Mouse (Mus musculus) liver, embryonic 15.5 days (tissue): ENCODE measurements at regions not wholly inside any gene's neighbourhood (a gene's known extent, or its start where the extent isn't known, plus 50 kb on each side); places are given as distances from the start of the nearest gene placed in this dataset.
A peak's percentile ranks its signal among the peaks of the same experiment; 100 is the strongest.

ENCODE experiments used
- ATAC-seq: fragments of 200-750 bp; cut with Nextera tagmentation; 2 replicates; pipeline ENCODE4 v1.8.0; 2017; ENCODE audit warnings: moderate number of reproducible peaks, mild to moderate bottlenecking, moderate library complexity; ENCODE audit not compliant: insufficient read depth
- H3K27ac ChIP-seq: fragments of 300-500 bp; sonication (generic); replicated peaks from 2 replicates; pipeline ENCODE4 v1.5.1; 2015; ENCODE audit warnings: mild to moderate bottlenecking, inconsistent platforms
- H3K27me3 ChIP-seq: fragments of 300-500 bp; sonication (generic); 2 replicates; pipeline ENCODE4 v1.6.1; 2015; ENCODE audit warnings: mild to moderate bottlenecking, inconsistent platforms
- H3K36me3 ChIP-seq: fragments of 300-500 bp; sonication (generic); replicated peaks from 2 replicates; pipeline ENCODE4 v1.6.1; 2015; ENCODE audit warnings: moderate library complexity, mild to moderate bottlenecking, inconsistent platforms
- H3K4me1 ChIP-seq: fragments of 300-500 bp; sonication (generic); replicated peaks from 2 replicates; pipeline ENCODE4 v1.6.1; 2015; ENCODE audit warnings: inconsistent platforms
- H3K4me2 ChIP-seq: fragments of 300-500 bp; sonication (generic); 2 replicates; pipeline ENCODE4 v1.6.1; 2015; ENCODE audit warnings: moderate library complexity, mild to moderate bottlenecking, inconsistent platforms
- H3K4me3 ChIP-seq: fragments of 300-500 bp; sonication (generic); replicated peaks from 2 replicates; pipeline ENCODE4 v1.5.1; 2015; ENCODE audit warnings: mild to moderate bottlenecking, inconsistent platforms
- H3K9ac ChIP-seq: fragments of 300-500 bp; sonication (generic); 2 replicates; pipeline ENCODE4 v1.6.1; 2015; ENCODE audit warnings: moderate library complexity, mild to moderate bottlenecking, inconsistent platforms
- H3K9me3 ChIP-seq: fragments of 300-500 bp; sonication (generic); replicated peaks from 2 replicates; pipeline ENCODE4 v1.6.1; 2016; ENCODE audit warnings: inconsistent platforms
- WGBS: fragments of 180-500 bp; shearing (Covaris S2); methylation state at CpG from one replicate; pipeline ENCODE4 v1.1.7; 2015; ENCODE audit warnings: mixed read lengths; ENCODE audit not compliant: insufficient replicate concordance; 5-methylcytosine and 5-hydroxymethylcytosine counted together

- Histone ChIP-seq H3K4me3 (peak overlapping the region; percentile 30), H3K9me3 (no peaks in the 10 kb centered on the region), H3K27me3 (no peaks in the 10 kb centered on the region), H3K9ac (no peak overlapping the region), H3K36me3 (no peaks in the 10 kb centered on the region), H3K4me2 (peak overlapping the region; percentile 57), H3K4me1 (peaks cover 27% of the 10 kb centered on the region), H3K27ac (no peak overlapping the region)
- ATAC-seq: no peak
- 2% methylated on average over 13 of the region's 13 CpGs for WGBS
These were observed 199.7 kb downstream of the Pten start for GRCm38 (mm10) chr19:32956916-32957558.

GRCm38 (mm10) chr19:32958276-32958675, 201.0 kb downstream of the Pten start:
- no peak overlapping the region for H3K4me2 ChIP-seq
- no peak overlapping the region for H3K27ac ChIP-seq
- no peaks in the 10 kb centered on the region for H3K9me3 ChIP-seq
- WGBS: 75% methylated on average over 4 of the region's 4 CpGs
- no peaks in the 10 kb centered on the region for H3K27me3 ChIP-seq
- no peak overlapping the region for H3K4me3 ChIP-seq
- no peak for ATAC-seq
- no peaks in the 10 kb centered on the region for H3K36me3 ChIP-seq
- H3K4me1 ChIP-seq: peaks cover 29% of the 10 kb centered on the region
- H3K9ac ChIP-seq: no peak overlapping the region

GRCm38 (mm10) chr19:32958791-32959190, 201.5 kb downstream of the Pten start:
- Histone ChIP-seq H3K27me3 (no peaks in the 10 kb centered on the region), H3K36me3 (no peaks in the 10 kb centered on the region), H3K4me2 (no peak overlapping the region), H3K9me3 (no peaks in the 10 kb centered on the region), H3K4me3 (no peak overlapping the region), H3K9ac (no peak overlapping the region), H3K4me1 (peaks cover 29% of the 10 kb centered on the region), H3K27ac (no peak overlapping the region)
- 74% methylated on average over 4 of the region's 4 CpGs for WGBS
- no peak for ATAC-seq

- Histone ChIP-seq H3K4me2 (peak overlapping the region; percentile 50), H3K4me1 (peaks cover 29% of the 10 kb centered on the region), H3K27me3 (no peaks in the 10 kb centered on the region), H3K9ac (no peak overlapping the region), H3K27ac (0 out of 2 replicates have a peak overlapping the region, but pooled peaks have one; percentile 54), H3K4me3 (peak overlapping the region; percentile 35; the same call in 1 of the 2 replicates), H3K36me3 (no peaks in the 10 kb centered on the region), H3K9me3 (no peaks in the 10 kb centered on the region)
- WGBS: 46% methylated on average over 5 of the region's 5 CpGs
- peak; percentile 56 for ATAC-seq
These were observed 202.5 kb downstream of the Pten start for GRCm38 (mm10) chr19:32959844-32960195.

- Histone ChIP-seq H3K27ac (peak overlapping the region; percentile 54; the same call in 1 of the 2 replicates), H3K9ac (no peak overlapping the region), H3K4me3 (peak overlapping the region; percentile 35)
These were observed 203.1 kb downstream of the Pten start for GRCm38 (mm10) chr19:32960196-32960947.

GRCm38 (mm10) chr19:32961525-32961924, 204.2 kb downstream of the Pten start:
- no peak overlapping the region for H3K4me3 ChIP-seq
- WGBS: 13% methylated on average over 5 of the region's 5 CpGs
- peaks cover 22% of the 10 kb centered on the region for H3K4me1 ChIP-seq
- no peaks in the 10 kb centered on the region for H3K36me3 ChIP-seq
- no peak overlapping the region for H3K4me2 ChIP-seq
- ATAC-seq: no peak
- no peaks in the 10 kb centered on the region for H3K9me3 ChIP-seq
- no peak overlapping the region for H3K27ac ChIP-seq
- H3K27me3 ChIP-seq: no peaks in the 10 kb centered on the region
- no peak overlapping the region for H3K9ac ChIP-seq

More at GRCm38 (mm10) chr19:32960196-32960947, 203.1 kb downstream of the Pten start:
- WGBS: 26% methylated on average over 9 of the region's 9 CpGs
- peaks cover 29% of the 10 kb centered on the region for H3K4me1 ChIP-seq
- H3K36me3 ChIP-seq: no peaks in the 10 kb centered on the region
- H3K4me2 ChIP-seq: peak overlapping the region; percentile 50
- H3K9me3 ChIP-seq: no peaks in the 10 kb centered on the region
- peak; percentile 33; the same call in 1 of the 2 replicates for ATAC-seq
- H3K27me3 ChIP-seq: no peaks in the 10 kb centered on the region

- ATAC-seq: no peak
- Histone ChIP-seq H3K9ac (no peak overlapping the region), H3K4me2 (no peak overlapping the region), H3K4me3 (no peak overlapping the region), H3K36me3 (no peaks in the 10 kb centered on the region), H3K27ac (no peak overlapping the region), H3K4me1 (peaks cover 13% of the 10 kb centered on the region), H3K27me3 (no peaks in the 10 kb centered on the region), H3K9me3 (no peaks in the 10 kb centered on the region)
- WGBS: 33% methylated on average over 1 of the region's 1 CpGs
These were observed 206.7 kb downstream of the Pten start for GRCm38 (mm10) chr19:32963983-32964382.

- no peaks in the 10 kb centered on the region for H3K27me3 ChIP-seq
- H3K4me1 ChIP-seq: peaks cover 10% of the 10 kb centered on the region; the same call in 1 of the 2 replicates
- no peak overlapping the region for H3K4me3 ChIP-seq
- 58% methylated on average over 2 of the region's 2 CpGs for WGBS
- no peak overlapping the region for H3K4me2 ChIP-seq
- no peaks in the 10 kb centered on the region for H3K9me3 ChIP-seq
- H3K27ac ChIP-seq: no peak overlapping the region
- no peak overlapping the region for H3K9ac ChIP-seq
- no peaks in the 10 kb centered on the region for H3K36me3 ChIP-seq
- ATAC-seq: no peak
These were observed 208.2 kb downstream of the Pten start for GRCm38 (mm10) chr19:32965488-32965887.

GRCm38 (mm10) chr19:32969213-32969776, 212.0 kb downstream of the Pten start:
- Histone ChIP-seq H3K4me1 (no peaks in the 10 kb centered on the region), H3K9me3 (no peaks in the 10 kb centered on the region), H3K27me3 (no peaks in the 10 kb centered on the region), H3K27ac (no peak overlapping the region), H3K4me2 (no peak overlapping the region), H3K9ac (no peak overlapping the region), H3K4me3 (no peak overlapping the region), H3K36me3 (no peaks in the 10 kb centered on the region)
- 65% methylated on average over 7 of the region's 7 CpGs for WGBS
- ATAC-seq: no peak

GRCm38 (mm10) chr19:32972116-32972515, 214.8 kb downstream of the Pten start:
- Histone ChIP-seq H3K4me1 (no peaks in the 10 kb centered on the region), H3K9me3 (no peaks in the 10 kb centered on the region), H3K36me3 (no peaks in the 10 kb centered on the region), H3K4me3 (no peak overlapping the region), H3K27me3 (no peaks in the 10 kb centered on the region), H3K4me2 (no peak overlapping the region), H3K27ac (no peak overlapping the region), H3K9ac (no peak overlapping the region)
- no peak for ATAC-seq
- 32% methylated on average over 6 of the region's 6 CpGs for WGBS

- 49% methylated on average over 3 of the region's 3 CpGs for WGBS
- no peaks in the 10 kb centered on the region for H3K4me1 ChIP-seq
- no peak overlapping the region for H3K4me3 ChIP-seq
- H3K27me3 ChIP-seq: no peaks in the 10 kb centered on the region
- no peak overlapping the region for H3K9ac ChIP-seq
- H3K27ac ChIP-seq: no peak overlapping the region
- ATAC-seq: no peak
- H3K4me2 ChIP-seq: no peak overlapping the region
- H3K36me3 ChIP-seq: no peaks in the 10 kb centered on the region
- H3K9me3 ChIP-seq: no peaks in the 10 kb centered on the region
These were observed 215.8 kb downstream of the Pten start for GRCm38 (mm10) chr19:32973130-32973529.
